Mouse (Mus musculus) right cerebral cortex, postnatal 36 days (tissue): ENCODE results near the gene Lonrf2.
A peak's percentile ranks its signal among the peaks of the same experiment; 100 is the strongest.

Experiments
- DNase-seq, 2 experiments: peaks; one replicate each; pipeline ENCODE4 v3.0.0; 2022; ENCODE audit warnings: low spot score in 2 of 2, mixed read lengths in 1 of 2

Lonrf2 gene

DNA sequence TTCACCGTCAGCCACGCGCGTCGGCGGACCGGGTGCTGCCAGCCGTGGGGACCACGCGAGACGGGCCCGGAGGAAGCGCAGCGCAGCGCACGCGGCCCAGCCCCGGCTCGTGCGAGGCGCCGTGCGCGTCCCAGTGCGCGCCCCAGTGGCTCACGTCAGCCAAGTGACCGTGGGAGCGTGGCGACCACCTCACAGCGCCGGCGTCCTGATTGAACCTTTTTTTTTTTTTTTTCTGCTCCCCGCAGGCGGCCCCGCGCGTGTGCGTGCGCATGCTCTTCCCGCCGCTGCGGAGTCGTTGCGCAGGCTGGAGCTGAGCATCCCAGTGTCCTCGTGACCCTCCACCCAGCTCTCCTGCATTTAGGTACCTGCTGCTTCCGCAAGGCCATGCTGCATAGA, at the start of gene Lonrf2:
Lonrf2 (minus strand) TSS at position 235 of the 396 bp plus-strand sequence.
- peak; percentile 78 to 81 for DNase-seq

DNA sequence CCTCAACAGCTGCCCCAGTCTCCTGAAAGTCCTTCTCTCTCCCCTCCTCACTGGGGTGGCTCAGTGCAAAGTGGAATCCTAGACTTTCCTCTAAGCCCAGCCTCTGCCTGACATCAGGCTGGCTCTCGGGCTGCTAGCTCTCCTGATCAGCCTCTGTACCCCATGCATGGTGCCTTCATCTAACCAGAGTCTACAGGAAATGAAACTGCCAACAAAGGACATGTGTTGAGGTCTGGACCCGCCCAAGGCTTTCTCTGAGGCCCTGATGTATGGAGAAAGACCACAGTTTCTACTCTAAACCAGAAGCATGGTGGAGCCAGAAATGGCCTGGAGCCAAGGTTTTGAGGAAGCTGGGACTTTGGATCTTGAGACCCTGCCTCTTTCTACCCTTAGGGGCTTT, 49.4 kb upstream of the Lonrf2 start:
- DNase-seq, result no peak

DNA sequence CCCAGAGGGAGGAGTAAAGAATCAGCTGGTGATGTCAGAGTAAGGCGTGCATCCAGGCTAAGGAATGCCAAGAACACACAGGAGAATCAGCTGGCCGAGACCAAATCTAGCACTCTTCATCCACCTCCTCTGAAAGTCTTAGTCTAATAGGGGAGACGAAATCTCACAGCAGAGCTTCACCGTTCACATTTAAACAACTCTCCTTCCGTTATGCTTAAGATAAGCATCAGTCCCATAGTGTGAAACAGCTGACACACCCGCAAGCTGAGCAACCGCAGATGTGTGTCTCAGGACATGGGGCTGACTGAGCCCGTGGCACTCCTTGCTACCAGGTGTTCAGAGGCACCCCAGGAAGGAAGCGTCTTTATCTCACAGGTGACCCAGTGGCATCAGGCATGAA, 47.3 kb upstream of the Lonrf2 start:
- DNase-seq, result no peak

DNA sequence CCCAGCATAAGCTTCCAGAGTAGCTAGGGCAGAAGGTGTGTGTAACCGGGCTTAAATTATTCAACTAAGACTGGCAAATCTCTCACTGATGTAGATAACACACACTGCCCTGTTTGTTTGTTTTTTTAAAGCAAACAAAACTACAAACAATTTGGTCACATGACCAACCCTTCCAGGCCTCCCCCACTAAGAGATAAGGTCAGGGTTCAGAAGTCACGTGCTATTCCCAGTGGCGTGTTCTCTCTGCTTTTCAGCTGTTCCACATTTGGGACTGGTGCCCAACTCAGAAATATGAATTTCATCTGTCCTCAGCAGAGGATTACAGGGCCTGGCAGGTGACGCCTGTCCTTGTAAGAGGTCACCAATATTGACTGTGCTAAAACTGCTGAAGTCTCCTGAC, 46.2 kb upstream of the Lonrf2 start:
- DNase-seq, result no peak

DNA sequence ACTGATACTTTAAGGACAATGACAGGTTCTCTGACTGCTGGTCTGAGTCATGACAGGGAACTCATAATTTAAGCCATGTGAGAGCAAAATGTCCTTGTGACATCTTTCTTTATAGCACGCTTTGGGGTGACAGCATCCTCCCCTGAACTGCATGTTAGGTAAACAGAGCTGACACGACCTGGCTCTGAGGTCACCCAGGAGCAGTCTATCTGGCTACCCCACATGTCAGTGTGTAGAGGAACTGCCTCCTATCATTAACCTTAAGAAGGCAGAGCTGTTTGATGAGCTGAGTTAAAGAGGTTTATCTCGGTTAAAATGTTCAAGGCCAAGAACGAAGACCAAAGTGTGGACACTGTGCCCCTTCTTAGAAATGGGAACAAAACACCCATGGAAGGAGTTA, 44.9 kb upstream of the Lonrf2 start:
- DNase-seq, result no peak

DNA sequence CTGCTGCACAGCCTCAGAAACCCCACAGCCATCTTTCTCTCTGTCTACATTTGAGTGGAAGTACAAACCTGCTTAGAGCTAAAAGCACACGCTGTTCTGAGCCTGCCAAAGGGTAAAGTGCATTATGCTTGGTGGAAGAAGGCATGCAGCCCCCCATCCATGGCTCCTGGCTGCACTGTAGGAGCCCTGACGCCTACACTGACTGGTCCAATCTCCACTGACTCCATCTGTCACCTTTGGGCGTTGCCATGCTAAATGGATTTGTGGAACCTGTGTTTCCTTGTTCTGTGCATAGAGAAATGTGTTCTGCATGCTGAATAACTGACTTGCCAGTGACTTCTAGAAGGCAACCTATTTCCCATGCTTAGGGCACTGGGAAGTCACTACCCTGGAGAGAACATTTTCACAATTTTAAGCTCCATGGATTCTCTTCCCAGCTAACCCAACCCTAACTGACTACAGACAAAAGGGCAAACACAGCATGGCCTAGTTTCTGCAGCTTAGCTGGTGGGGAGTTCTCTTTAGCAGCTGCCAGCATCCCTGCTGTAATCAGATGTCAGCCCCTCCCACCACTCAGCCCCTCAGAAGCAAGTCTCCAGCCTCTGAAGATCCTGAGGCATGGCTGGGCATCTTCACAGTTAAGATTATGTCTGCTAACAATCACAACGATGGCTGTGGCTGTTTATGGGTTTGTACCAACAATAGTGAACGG, 40.3 kb upstream of the Lonrf2 start:
- DNase-seq, result no peak

DNA sequence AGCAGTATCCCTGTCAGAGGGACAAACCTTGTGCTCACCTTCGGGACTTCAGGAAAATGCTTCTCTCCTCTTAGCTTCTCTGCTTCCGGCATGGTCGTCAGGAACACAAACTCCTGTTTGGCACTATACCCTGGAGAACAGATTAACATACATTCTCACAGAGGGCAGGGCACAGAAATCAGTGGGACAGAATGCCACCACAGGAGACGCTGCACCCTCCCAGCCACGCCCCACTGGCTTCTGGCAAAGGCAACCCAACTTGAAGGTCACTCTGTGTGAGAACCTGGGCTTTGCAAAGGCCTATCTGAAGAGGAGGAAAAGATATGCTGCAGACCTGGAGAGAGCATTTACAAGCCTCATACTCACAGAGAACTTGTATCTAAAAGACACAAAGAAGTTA, 37.4 kb upstream of the Lonrf2 start:
- no peak for DNase-seq

DNA sequence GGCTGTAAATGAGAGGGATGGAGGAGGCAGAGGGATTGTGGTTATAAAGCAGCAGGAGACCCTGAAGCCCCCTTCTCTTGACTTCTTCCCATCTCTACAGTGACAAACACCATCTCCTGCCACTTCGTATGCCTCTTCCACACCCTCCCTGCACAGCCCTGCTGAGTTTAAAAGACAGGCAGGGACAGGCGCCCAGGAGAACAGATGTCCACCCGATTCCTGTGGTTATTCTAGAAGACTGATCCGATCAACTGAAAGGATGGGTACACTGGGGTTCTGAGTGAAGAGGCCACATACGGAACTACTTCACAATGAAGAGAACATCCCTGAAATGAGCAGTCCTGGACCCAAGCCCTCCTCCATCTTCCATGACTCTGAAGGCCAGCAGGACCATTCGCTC, 35.3 kb upstream of the Lonrf2 start:
- DNase-seq, result no peak

DNA sequence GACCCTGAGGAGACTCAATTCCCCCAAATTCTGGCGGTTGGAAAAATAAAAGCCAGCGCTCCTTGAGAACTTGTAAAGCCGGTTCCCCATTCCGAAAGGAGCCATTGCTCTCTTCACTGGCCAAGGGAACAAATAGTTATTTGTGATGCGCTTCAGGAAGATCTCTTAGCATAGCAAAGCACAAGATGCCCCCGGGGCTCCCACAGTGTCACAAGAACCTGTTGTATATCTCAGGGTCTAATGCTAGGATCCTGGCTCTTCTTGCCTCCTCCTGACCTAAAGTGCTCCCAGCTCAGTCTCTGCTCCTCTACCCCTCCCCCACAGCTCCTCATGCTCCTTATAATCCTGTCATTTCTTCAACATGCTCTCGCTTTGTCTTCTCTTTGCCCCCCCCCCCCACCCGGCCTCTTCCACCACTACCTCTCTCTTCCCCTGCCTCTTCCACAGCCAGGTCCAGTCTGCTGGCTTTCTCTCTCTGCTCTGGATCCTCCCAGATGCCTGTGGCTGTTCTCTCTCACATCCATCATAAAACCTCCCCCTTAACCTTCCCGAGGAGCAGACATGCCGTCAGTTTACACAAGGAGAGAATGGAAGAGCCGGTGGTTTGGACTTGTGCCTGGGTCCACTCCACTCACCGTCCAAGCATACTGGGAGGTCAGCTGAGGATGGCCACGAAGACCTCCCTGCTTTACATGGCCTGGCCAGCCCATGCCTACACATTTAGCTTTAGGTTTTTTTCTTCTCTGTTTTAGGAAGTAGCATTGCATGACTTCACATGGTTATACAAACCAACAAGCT, 33.1 kb upstream of the Lonrf2 start:
- no peak for DNase-seq

DNA sequence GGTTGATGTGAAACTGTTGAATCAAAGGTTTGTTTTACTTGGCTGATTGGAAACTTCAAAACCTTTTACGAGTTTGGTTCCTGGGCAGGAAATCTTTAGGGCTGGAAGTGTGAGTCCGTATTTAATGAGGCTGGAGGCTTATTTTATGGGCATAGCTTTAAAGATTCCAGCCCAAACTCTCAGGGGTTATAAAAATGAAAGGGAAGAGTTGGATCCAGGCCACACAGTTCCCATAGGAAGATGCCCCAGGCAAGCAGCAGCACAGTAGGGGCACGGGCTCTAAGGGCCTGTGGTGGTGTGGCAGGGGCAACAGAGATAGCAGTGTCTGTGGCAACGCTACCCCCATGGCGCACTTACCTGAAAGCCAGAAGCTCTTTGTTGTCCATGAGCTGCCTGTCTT, 29.7 kb upstream of the Lonrf2 start:
- no peak for DNase-seq

DNA sequence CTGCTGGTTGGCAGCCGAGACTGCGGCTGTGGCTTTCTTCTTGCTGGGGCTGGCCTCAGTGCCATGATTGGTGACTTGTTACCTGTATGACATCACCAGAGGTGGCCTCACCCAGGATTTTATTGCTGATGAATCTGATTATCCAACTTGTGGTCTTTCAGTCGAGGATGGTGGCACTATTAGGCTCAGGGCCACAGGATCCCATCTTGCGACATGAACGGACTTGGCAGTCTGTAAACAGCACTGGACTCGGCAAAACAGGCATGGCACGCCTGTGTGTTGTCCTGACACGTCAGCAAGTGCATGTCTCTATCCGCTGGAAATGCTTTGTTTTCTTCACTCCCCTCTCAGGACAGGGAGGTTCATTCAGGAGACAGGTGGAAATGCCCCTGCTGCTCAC, 27.8 kb upstream of the Lonrf2 start:
- no peak for DNase-seq

DNA sequence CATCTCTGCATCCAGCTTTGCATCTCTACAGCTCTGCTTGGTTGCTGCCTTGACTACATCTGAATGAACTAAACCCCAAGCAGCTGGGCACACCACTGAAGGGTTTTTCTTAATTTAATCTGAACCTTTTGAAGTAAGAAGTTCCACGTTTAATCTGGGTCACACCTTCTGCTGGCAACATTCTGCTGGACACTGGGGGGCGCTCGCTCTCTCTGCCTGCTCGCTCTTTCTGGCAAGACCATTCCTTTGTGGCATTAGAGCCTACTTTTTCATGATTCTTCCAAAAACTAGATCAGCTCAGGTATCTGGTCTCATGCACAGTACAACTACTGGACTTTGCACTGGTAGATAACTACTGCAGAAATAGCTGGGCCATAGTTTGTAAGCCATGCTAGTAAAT, 25.7 kb upstream of the Lonrf2 start:
- peak in 1 of 2 experiments; percentile 29 for DNase-seq

DNA sequence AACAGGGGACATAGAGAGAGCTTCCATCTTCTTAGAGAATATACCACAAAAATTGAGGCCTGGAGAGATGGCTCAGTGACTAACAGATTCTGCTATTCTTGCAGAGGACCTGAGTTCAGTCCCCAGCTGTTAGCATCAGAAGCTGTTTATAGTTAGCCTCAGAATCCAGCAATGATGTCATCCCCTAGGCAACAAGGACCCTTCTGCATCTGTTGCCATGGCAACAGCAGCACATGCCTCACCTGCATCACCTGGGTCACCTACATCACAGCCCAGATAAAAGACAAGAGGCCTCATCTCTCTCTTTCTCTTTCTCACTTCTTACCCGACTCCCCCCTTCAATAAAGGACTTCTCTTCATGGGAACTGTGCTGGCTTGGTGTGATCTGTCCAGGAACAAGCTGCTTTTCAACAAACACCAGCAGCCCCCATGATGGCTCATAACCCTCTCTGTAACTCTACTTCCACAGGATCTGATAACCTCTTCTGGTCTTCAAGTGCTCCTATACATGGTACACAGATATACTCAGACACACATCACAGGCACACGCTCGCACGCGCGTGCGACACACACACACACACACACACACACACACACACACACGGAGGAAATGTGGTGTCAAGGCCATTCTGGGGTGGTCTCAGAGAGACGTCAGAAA, 24.5 kb upstream of the Lonrf2 start:
- DNase-seq, result no peak

DNA sequence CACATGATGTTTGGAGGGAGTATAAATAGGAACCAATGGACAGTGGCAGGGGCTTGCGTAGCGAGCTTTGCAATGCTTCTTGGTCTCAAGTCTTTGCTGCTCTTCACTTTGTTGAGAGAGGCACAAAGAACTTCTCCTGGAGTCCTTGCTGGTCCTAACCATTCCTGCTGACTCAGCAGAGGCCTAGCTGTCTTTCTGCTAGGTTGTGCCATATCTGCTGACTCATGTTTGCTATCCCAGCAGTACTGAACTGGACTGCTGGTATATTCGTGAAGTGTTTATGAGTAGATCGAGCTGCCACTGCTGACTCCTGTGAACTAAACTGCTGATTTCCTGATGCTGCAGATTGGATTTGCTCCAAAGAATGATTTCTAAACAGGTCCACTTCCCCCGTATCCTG, 23.7 kb upstream of the Lonrf2 start:
- DNase-seq, result no peak

DNA sequence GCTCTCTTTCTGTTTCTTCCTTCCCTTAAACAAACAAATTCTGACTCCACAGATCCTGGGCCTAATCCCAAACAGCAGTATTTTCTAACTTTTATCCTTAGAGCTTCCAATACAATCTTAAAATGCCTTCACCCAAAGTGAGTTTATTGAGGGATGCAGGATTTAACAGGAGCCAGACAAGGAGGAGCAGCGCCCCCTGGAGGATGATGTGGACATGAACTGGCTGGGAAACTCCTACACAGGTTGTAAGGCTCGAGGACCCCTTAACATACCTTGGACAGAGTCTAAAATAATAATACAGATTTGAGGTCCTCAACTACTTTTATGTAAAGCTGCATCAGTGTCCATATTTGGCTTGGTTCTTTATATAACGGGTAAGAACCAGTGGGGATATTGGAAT, 19.7 kb upstream of the Lonrf2 start:
- DNase-seq, result peak; percentile 33 to 48

DNA sequence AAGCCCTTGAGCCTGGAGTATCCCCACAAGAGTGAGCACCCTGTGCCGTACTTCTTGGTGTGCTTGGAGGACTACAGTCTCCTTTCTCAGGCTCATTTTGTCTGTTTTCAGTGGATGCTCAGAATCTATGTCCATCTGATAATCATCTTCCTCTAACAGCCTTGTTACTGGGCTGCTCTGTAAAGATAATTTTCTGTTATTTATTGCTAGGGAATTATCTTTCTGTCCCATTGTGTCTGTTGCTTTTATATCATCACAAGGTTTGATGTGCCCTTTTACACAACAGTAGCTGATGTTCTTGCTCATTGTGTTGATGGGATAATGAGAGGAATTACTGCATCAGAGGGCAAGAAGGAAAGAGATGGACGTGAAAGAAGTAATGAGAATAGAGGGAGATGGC, 15.7 kb upstream of the Lonrf2 start:
- DNase-seq, result no peak

DNA sequence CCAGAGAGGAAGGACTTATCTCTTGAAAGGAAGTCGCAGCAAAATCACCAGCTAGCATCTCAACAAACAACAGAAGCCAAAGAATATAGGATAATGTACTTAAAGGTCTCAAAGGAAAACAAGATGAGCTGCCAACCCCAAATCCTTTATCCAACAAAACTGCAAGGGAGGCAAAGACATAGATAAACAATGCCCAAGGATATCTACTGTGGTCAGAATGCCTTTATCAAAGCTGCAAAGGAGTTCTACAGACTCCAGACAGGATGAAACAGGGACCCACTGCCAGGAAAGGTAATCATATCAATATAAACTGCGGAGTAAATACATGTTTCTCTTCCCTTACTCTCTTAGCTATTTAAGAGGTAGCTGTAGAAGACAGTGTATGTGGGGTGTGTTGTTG, 14.1 kb upstream of the Lonrf2 start:
- DNase-seq, result no peak

DNA sequence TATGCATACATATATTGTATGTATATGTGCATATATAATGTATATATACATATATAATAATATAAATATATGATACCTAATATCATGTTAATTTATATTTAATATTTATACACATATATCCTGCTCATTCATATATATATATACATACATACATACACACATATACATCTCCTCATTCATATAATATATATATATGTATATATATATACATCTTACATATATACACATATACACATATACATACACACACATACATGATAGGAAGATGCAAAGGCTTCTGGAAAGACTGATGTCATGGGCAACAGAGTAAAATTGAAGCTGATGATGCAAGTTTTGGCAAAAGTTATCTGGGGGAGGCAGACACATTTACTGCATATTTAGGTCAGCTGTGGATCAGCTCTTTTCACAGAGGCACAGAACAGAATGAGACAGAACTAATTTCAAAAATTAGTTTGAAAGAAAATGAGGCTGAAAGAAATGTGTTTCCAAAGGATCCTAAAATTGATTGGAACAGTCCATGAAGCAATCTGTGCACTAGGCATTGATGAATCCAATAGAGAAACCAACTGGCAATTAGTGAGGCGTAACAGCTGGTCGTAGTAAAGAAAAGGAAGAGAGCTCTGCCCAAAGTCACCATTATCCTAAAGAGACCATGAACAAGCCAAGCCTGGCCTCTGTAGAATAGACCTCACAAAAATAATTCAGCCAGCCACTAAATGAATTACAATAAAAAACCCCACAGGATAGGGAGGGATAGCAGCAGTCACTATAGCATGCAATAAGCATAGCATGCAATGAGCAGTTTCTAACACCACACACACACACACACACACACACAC, 12.2 kb upstream of the Lonrf2 start:
- no peak for DNase-seq

DNA sequence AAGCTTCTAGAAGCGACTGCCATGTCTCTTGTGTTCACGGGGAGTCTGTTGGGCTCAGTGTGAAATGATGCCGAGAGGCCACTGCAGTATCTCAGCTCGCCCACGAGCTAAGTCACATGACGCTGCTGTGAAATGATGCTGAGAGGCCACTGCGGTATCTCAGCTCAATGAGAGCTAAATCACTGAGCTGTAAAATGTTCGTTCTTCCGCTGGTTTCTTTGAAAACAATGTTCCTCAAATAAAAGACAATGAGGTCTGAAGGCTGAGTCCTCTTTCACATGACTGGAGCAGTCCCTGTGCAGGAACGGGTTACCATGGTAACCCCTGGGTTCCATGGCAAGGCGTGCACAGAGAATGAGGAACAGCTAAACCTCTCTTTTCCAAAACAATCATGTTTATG, 11.5 kb upstream of the Lonrf2 start:
- peak; percentile 56 to 68 for DNase-seq

DNA sequence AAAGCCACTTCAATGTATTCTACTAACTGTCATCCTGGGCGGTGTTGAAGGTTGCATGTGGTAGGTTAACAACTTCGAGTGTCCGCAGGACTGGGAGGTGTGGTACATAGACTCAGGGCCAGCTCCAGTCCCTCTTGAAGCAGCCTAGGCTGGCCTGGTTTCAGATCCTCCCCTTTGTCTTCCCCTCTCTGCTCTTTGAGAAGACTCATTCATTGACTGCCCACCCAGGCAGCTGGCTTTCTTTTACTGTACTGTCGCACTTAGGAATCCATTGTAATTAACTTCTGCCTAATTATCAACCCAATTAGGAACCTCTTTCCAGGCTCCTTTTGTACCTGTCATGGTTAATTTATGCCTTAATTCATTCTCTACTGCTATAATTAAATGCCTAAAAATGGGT, 6.8 kb upstream of the Lonrf2 start:
- DNase-seq, result no peak

DNA sequence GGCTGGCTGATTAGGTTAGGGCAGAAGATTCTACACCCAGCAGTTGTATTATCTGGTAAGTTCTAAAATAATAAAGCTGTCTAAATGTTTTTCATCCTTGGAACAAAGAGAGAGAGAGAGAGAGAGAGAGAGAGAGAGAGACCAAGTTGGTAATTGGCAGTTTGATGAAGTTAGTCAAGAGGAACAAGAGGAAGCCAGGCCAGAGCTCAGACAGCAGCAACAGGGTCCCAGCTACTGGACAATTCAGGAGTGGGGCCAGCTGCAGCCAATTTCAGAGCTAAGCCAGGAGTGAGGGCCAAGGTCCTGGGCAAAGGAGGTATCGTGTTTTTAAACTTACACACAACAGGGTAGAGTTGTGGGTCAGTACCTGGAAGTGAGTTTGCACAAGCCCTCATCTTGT, 6.3 kb upstream of the Lonrf2 start:
- DNase-seq, result no peak

DNA sequence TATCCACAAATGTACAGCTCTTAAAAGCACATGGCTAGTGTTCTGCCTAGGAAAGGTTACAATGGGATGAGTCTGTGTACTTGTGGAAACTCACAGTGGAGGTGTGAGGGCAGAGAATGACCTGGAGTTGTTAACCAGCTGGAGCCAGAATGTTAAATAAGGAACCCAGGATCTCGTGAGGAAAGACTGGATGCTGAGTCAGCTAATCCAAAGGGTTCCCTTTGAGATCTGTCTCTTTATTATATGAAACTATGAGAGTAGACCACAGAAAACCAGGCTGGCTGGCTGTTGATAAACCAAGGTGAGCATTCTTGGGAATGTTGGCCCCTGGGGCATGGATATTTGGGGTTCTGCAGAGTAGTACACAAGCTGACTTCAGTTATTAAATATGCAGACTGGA, 3.4 kb upstream of the Lonrf2 start:
- no peak for DNase-seq
